Mouse (Mus musculus) limb, embryonic 11.5 days (tissue): Measurements from ENCODE around the gene Pappa. TPM values are rescaled to one million over a fixed set of nuclear protein-coding genes. Genes with fewer than 3 reads are reported as not detected.

Experiments used
- ATAC-seq: fragments of 200-750 bp; cut with Nextera tagmentation; 2 replicates; pipeline ENCODE4 v1.8.0; 2017; ENCODE audit warnings: low read depth; ENCODE audit not compliant: insufficient number of reproducible peaks, low FRiP score, low TSS enrichment
- DNase-seq: peaks from one replicate; pipeline ENCODE4 v3.0.0-alpha.2; 2015; ENCODE audit warnings: low spot score
- H3K27ac ChIP-seq: fragments of 300-500 bp; sonication (generic); replicated peaks from 2 replicates; pipeline ENCODE4 v1.5.1; 2014; ENCODE audit warnings: low read depth, mild to moderate bottlenecking, low read length
- H3K27me3 ChIP-seq: fragments of 300-500 bp; sonication (generic); 2 replicates; pipeline ENCODE4 v1.6.1; 2014; ENCODE audit warnings: mild to moderate bottlenecking, low read length, mixed read lengths; ENCODE audit not compliant: control insufficient read depth, insufficient read depth
- H3K36me3 ChIP-seq: fragments of 300-500 bp; sonication (generic); 2 replicates; pipeline ENCODE4 v1.6.1; 2014; ENCODE audit warnings: mild to moderate bottlenecking, low read length, moderate library complexity, mixed read lengths; ENCODE audit not compliant: control insufficient read depth, insufficient read depth
- H3K4me1 ChIP-seq: fragments of 300-500 bp; sonication (generic); 2 replicates; pipeline ENCODE4 v1.6.1; 2014; ENCODE audit warnings: low read length, mixed read lengths; ENCODE audit not compliant: control insufficient read depth, insufficient read depth
- H3K4me2 ChIP-seq: fragments of 300-500 bp; sonication (generic); 2 replicates; pipeline ENCODE4 v1.6.1; 2014; ENCODE audit warnings: low read depth, mild to moderate bottlenecking, moderate library complexity; ENCODE audit not compliant: severe bottlenecking
- H3K4me3 ChIP-seq: fragments of 300-500 bp; sonication (generic); 2 replicates; pipeline ENCODE4 v1.5.1; 2014; ENCODE audit warnings: low read depth, low read length
- H3K9ac ChIP-seq: fragments of 300-500 bp; sonication (generic); 2 replicates; pipeline ENCODE4 v1.6.1; 2014; ENCODE audit warnings: mild to moderate bottlenecking, low read length
- H3K9me3 ChIP-seq: fragments of 300-500 bp; sonication (generic); 2 replicates; pipeline ENCODE4 v1.6.1; 2016; ENCODE audit warnings: low read length; ENCODE audit not compliant: control insufficient read depth
- whole genome bisulfite sequencing: fragments of 180-500 bp; shearing (Covaris S2); extraction: QIAGEN DNeasy Blood & Tissue Kit; methylation state at CpG from one replicate; pipeline ENCODE4 v1.1.7; 2014; 5-methylcytosine and 5-hydroxymethylcytosine counted together
- polyA plus RNA-seq: library from polyadenylated mRNA; unstranded; fragments of >200 nt; fragmentation: Nextera tagmentation; extraction: Ambion mirVana; gene quantifications from 2 replicates; pipeline ENCODE4 v1.2.1, GENCODE M21; 2014

The Pappa gene
- polyA plus RNA-seq, 1 experiment from 2014 or later = 0.68 TPM

DNA sequence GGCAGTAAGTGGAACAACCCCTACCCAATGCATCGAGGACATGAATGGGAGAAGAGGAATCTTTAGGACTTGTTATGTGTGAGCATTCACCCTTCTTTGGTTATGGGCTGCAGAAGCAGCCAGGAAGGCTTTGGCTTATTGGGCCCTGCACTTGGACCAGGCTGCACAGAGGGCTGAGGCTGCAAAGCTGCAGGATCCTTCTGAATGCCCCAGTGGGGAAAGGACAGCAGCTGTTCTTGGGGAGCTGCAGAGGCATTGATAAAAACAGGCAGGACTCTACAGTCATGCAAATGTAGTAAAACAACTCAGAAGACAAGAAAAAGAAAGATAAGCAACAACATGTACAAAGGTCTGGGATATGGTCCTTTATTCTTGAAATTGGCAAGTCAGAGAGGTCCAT, 175.4 kb downstream of the Pappa start:
- WGBS = 85% methylated on average over 1 of the region's 1 CpGs
- H3K27me3 ChIP-seq = no peaks in the 10 kb centered on the region

DNA sequence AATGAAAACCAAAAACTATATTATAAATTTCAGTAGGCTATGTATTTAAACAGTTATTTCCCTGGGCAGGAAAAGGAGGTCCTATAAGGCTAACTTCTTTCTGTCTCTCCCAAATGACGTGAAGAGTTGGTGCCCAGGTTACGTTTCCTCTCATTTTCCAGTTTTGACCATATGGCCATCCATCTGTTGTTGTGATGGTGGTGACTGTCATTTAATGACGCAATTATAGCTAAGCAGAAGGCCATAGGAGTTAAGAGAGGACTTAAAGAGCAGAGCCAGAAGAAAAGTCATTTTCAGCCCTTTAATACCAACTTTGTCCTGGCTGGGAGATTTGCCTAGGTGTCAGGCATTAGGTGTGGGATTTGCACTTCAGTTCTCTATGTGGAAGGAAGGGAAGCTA, 176.5 kb downstream of the Pappa start:
- no peaks in the 10 kb centered on the region for H3K9me3 ChIP-seq
- no peak overlapping the region for H3K4me3 ChIP-seq
- no peak overlapping the region for H3K27ac ChIP-seq
- no peak for DNase-seq
- no peaks in the 10 kb centered on the region for H3K27me3 ChIP-seq
- no peaks in the 10 kb centered on the region for H3K36me3 ChIP-seq
- H3K9ac ChIP-seq = no peak overlapping the region
- no peaks in the 10 kb centered on the region for H3K4me1 ChIP-seq
- H3K4me2 ChIP-seq = no peak overlapping the region
- ATAC-seq = no peak
- WGBS = 72% methylated on average over 3 of the region's 3 CpGs

More for the DNA sequence above, 175.4 kb downstream of the Pappa start:
- Histone ChIP-seq H3K27ac (no peak overlapping the region), H3K9me3 (no peaks in the 10 kb centered on the region), H3K4me1 (no peaks in the 10 kb centered on the region), H3K4me3 (no peak overlapping the region), H3K4me2 (no peak overlapping the region), H3K36me3 (no peaks in the 10 kb centered on the region), H3K9ac (no peak overlapping the region)
- ATAC-seq (no peak), DNase-seq (no peak)

- H3K9ac ChIP-seq = no peak overlapping the region
- ATAC-seq = no peak
- no peaks in the 10 kb centered on the region for H3K4me1 ChIP-seq
- H3K9me3 ChIP-seq = no peaks in the 10 kb centered on the region
- 83% methylated on average over 3 of the region's 3 CpGs for WGBS
- no peak overlapping the region for H3K4me3 ChIP-seq
- H3K27ac ChIP-seq = no peak overlapping the region
- H3K36me3 ChIP-seq = no peaks in the 10 kb centered on the region
- H3K4me2 ChIP-seq = no peak overlapping the region
- DNase-seq = no peak
- no peaks in the 10 kb centered on the region for H3K27me3 ChIP-seq
Observed at GRCm38 (mm10) chr4:65302666-65303065, 178.7 kb downstream of the Pappa start.

DNA sequence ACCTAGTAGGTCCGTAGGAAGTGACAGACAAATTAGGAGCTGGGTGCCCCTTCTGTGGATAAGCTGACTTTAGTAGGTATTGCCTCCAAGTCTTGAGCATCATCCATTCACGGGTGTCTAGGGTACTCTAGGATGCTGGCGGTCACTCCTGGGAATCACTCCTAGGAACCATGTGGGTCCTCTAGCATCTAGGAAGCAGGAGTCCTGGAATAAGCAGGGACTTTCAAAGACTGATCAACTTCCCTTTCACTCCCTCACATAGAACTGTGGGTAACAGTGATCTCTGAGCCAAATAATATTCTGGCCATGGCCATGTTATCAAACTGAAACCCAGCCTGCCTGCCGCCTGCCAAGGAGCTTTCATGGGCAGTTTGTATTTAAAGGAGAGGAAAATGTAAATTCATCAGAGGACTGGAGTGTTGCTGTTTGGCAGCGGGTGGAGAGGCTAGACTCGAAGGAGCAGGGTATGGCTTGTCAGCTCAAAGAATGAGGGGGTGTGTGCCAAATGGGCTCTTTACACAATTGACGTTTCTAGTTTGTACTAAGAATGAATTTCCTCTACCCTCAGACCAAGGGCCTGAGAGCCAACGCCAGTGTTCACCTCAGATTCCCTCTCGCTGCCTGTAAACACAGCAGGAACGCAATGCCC, 194.0 kb downstream of the Pappa start:
- no peak overlapping the region for H3K27ac ChIP-seq
- H3K36me3 ChIP-seq = no peaks in the 10 kb centered on the region
- H3K4me2 ChIP-seq = no peak overlapping the region
- H3K4me3 ChIP-seq = no peak overlapping the region
- H3K27me3 ChIP-seq = no peaks in the 10 kb centered on the region
- no peak overlapping the region for H3K9ac ChIP-seq
- DNase-seq (peak; percentile 17), ATAC-seq (no peak)
- H3K4me1 ChIP-seq = 0 out of 2 replicates have a peak, but pooled peaks cover 2% of the 10 kb centered on the region
- no peaks in the 10 kb centered on the region for H3K9me3 ChIP-seq
- WGBS = 80% methylated on average over 10 of the region's 10 CpGs

DNA sequence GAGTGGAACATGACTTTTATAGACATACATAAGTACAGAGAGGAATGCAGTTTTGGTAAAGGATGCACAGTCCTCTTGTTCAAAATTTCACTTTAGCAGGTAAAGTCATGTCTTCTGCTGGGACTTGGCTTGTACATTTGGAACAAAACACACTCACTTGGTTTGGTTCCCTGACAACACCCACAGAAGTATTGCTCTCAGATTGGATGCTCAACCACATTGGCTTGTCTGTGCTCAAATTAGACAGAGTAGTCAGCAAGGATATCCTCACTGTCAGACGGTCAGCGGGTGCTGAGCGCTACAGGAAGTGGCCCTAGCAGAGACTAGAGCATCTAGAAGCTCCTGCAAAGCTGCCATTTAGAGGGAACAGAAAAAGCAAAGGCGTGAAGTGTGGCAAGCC, 197.4 kb downstream of the Pappa start:
- peak; percentile 14 for DNase-seq
- H3K36me3 ChIP-seq = no peaks in the 10 kb centered on the region
- no peak overlapping the region for H3K9ac ChIP-seq
- no peak overlapping the region for H3K27ac ChIP-seq
- 88% methylated on average over 4 of the region's 4 CpGs for WGBS
- H3K4me3 ChIP-seq = no peak overlapping the region
- no peak for ATAC-seq
- H3K9me3 ChIP-seq = no peaks in the 10 kb centered on the region
- no peaks in the 10 kb centered on the region for H3K27me3 ChIP-seq
- H3K4me1 ChIP-seq = 0 out of 2 replicates have a peak, but pooled peaks cover 2% of the 10 kb centered on the region
- H3K4me2 ChIP-seq = no peak overlapping the region

- no peak for DNase-seq
- H3K4me3 ChIP-seq = no peak overlapping the region
- no peak overlapping the region for H3K27ac ChIP-seq
- H3K27me3 ChIP-seq = no peaks in the 10 kb centered on the region
- no peak overlapping the region for H3K4me2 ChIP-seq
- no peak for ATAC-seq
- no peak overlapping the region for H3K9ac ChIP-seq
- WGBS = 70% methylated on average over 1 of the region's 1 CpGs
- 0 out of 2 replicates have a peak, but pooled peaks cover 2% of the 10 kb centered on the region for H3K4me1 ChIP-seq
- no peaks in the 10 kb centered on the region for H3K9me3 ChIP-seq
- no peaks in the 10 kb centered on the region for H3K36me3 ChIP-seq
Observed at GRCm38 (mm10) chr4:65321959-65322358, 198.0 kb downstream of the Pappa start.

DNA sequence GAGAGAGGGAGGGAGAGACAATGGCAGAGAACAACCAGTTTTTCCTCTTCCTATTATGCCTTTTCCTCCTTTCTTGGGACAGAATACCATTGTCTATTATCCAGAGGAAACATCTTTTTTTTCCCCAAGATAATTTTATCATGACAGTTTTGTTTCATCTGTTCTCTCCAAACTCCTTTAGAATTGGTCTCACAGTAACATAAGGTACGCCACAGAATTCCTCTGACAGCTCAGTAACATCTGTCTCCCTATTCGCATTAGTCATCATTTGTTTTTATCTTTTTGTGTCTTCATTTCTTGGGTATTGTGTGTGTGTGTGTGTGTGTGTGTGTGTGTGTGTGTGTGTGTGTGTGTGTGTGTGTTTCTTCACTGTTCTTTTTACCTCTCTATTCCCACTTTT, 201.8 kb downstream of the Pappa start:
- WGBS = 97% methylated on average over 2 of the region's 2 CpGs
- no peak overlapping the region for H3K4me3 ChIP-seq
- no peak for DNase-seq

DNA sequence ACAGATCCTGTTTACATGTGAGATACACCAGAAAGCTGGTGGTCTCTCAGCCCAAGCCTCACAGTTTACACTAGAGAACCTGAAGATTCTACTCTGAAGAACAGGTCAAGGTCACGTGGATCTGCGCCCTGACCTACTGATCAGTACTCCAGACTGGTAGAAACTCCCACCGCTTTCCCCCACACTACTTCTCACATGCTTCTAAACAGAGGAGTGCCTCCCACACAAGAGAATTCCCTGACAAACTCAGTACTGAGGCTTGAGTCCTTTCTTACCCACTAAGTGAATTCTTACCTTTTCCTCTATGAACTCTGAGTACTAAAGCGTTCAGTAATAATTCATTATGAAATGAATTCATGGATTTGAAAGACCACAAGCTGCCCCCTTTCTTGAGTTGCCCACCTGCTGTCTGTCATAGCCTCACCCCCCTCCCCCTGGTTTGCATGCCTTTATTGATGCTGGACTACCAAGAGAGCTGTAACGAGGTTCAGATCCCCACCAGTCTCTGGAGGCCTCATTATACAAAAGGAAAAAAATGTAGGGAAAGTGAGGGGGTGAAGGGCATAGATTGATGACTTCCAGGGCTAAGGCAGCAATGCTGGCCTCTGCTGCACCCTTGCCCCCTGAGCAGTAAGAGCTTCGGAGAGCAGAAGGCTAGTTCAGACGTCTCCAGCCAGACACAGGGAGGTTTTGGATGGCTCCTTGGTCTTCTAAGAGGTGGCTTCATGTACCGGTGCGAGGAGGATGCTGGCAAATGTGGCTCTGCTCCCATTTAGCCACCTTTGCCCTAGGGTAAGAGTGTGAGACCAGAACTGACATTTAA, 204.7 kb downstream of the Pappa start:
- ATAC-seq (peak; percentile 70; the same call in 1 of the 2 replicates), DNase-seq (peak; percentile 29)
- no peak overlapping the region for H3K4me3 ChIP-seq
- no peak overlapping the region for H3K27ac ChIP-seq
- 58% methylated on average over 9 of the region's 9 CpGs for WGBS
- no peak overlapping the region for H3K4me2 ChIP-seq
- no peak overlapping the region for H3K9ac ChIP-seq
- H3K36me3 ChIP-seq = no peaks in the 10 kb centered on the region
- H3K9me3 ChIP-seq = no peaks in the 10 kb centered on the region
- H3K4me1 ChIP-seq = peaks cover 5% of the 10 kb centered on the region
- H3K27me3 ChIP-seq = no peaks in the 10 kb centered on the region

More for the DNA sequence above, 201.8 kb downstream of the Pappa start:
- Histone ChIP-seq H3K27ac (no peak overlapping the region), H3K9me3 (no peaks in the 10 kb centered on the region), H3K4me1 (peaks cover 8% of the 10 kb centered on the region), H3K4me2 (no peak overlapping the region), H3K9ac (no peak overlapping the region), H3K27me3 (no peaks in the 10 kb centered on the region), H3K36me3 (no peaks in the 10 kb centered on the region)
- no peak for ATAC-seq
